Mouse (Mus musculus) stomach, postnatal 0 days (tissue): Measurements from ENCODE around the gene Cog1.

Source experiments
- CTCF ChIP-seq: IDR thresholded peaks from 2 replicates; pipeline ENCODE4 v1.5.1; 2016; ENCODE audit warnings: antibody characterized with exemption, low read depth, mild to moderate bottlenecking, moderate library complexity
- EP300 ChIP-seq: optimal IDR thresholded peaks from 2 replicates; pipeline ENCODE3; 2016; ENCODE audit warnings: antibody characterized with exemption

DNA sequence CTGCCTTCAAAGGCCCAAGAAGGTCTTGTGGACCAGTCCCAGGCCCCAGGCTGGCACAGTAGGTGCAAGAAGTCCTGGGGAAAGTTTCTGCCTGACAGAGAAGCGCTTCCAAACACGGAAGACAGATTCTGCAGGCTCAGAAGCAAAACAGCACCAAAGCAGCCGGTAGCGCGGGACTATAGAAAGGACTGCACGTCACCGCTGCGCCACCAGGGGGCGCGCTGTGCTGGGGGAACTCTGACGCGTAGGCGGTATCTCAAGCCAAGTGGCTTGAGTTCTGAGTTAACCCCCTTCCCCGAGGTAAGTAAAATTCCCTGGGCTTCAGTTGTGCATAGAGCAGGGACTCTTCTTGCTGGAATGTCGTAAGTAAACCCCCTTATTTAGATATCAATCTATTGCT is 817 bp upstream of the Cog1 start:
- TF ChIP-seq CTCF (peak; percentile 98), EP300 (no peak)
